23 mouse cellular contexts compared by ENCODE assay signal in the genomic region with DNA sequence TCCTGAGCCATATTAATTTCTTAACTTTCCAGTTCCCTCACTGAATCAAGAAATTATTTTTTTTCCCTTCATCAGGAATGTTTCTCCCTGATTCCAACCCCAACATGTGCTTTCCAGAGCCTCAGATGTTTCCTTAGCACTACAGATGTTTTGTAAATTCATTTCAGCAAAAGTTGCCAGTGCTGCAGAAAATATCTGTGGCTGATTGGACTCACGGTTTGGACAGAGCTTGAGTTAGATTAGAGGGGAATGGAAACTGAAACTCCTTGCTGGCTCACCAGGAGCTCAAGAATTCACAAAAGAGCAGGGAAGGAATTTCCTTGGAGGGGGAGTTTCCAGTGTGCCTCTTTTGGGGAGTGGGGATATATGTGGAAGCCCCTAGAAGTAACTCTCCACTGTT.
A peak's percentile ranks its signal among the peaks of the same experiment; 100 is the strongest.
DNase-seq lines count a peak whose midpoint lies in the region; ATAC-seq and TF ChIP-seq lines count a peak whose summit lies in the region.
"Had no signal": no experiment of that assay in that cellular context is flagged by ENCODE, and none has a peak within 500 bp of the region (broad histone marks: within the 10 kb centered on the region; RNA-seq: fewer than 3 reads in every experiment).

No protein-coding gene starts in this region.

- peaks cover 5% of the 10 kb centered on the region; the same call in 1 of the 2 replicates for H3K4me1 ChIP-seq in heart, embryonic 11.5 days (ENCODE audit: control insufficient read depth, insufficient read depth, low read length)
- no peaks in the 10 kb centered on the region for H3K4me1 ChIP-seq in kidney, embryonic 16.5 days (ENCODE audit: insufficient read depth, low read length)
- H3K4me1 ChIP-seq in lung, adult 2 months (ENCODE audit: control insufficient read depth, insufficient read depth, low read length): peaks cover 5% of the 10 kb centered on the region; the same call in 1 of the 2 replicates
- H3K4me1 ChIP-seq in neural tube, embryonic 15.5 days: peaks cover 7% of the 10 kb centered on the region; the same call in 1 of the 2 replicates
- H3K4me1 ChIP-seq: hindbrain, embryonic 15.5 days; liver, embryonic 13.5 days; lung, embryonic 15.5 days; megakaryocyte, embryonic 14.5 days had no signal

- no peaks in the 10 kb centered on the region for H3K27me3 ChIP-seq in heart, embryonic 11.5 days (ENCODE audit: control insufficient read depth, insufficient read depth, low read length)
- H3K27me3 ChIP-seq in kidney, embryonic 16.5 days (ENCODE audit: insufficient read depth, low read length): no peaks in the 10 kb centered on the region
- no peaks in the 10 kb centered on the region for H3K27me3 ChIP-seq in neural tube, embryonic 15.5 days (replicated peaks)
- H3K27me3 ChIP-seq: hindbrain, embryonic 15.5 days; limb, embryonic 12.5 days; liver, embryonic 13.5 days; lung, embryonic 15.5 days; midbrain, embryonic 13.5 days had no signal

- TF ChIP-seq POLR2A in lung, adult 2 months (IDR thresholded peaks at IDR 0.05; ENCODE audit: borderline replicate concordance, extremely low read depth, low read depth, low read length): no peak

- H3K9ac ChIP-seq in heart, embryonic 11.5 days (ENCODE audit: low read depth, low read length): no peak overlapping the region
- no peak overlapping the region for H3K9ac ChIP-seq in kidney, embryonic 16.5 days (replicated peaks; ENCODE audit: low read length)
- no peak overlapping the region for H3K9ac ChIP-seq in neural tube, embryonic 15.5 days (replicated peaks)
- H3K9ac ChIP-seq: hindbrain, embryonic 15.5 days; limb, embryonic 12.5 days; liver, embryonic 13.5 days; lung, embryonic 15.5 days; midbrain, embryonic 13.5 days had no signal

- H3K4me2 ChIP-seq in heart, embryonic 11.5 days: no peak overlapping the region
- H3K4me2 ChIP-seq in kidney, embryonic 16.5 days (replicated peaks; ENCODE audit: low read depth, low read length): no peak overlapping the region
- no peak overlapping the region for H3K4me2 ChIP-seq in neural tube, embryonic 15.5 days
- H3K4me2 ChIP-seq: hindbrain, embryonic 15.5 days; limb, embryonic 12.5 days; liver, embryonic 13.5 days; lung, embryonic 15.5 days; midbrain, embryonic 13.5 days had no signal

- H3K9me3 ChIP-seq in heart, embryonic 11.5 days (replicated peaks; ENCODE audit: control insufficient read depth, low read length): no peaks in the 10 kb centered on the region
- no peaks in the 10 kb centered on the region for H3K9me3 ChIP-seq in kidney, embryonic 16.5 days (ENCODE audit: low read length)
- H3K9me3 ChIP-seq in neural tube, embryonic 15.5 days (replicated peaks): no peaks in the 10 kb centered on the region
- H3K9me3 ChIP-seq: forebrain, embryonic 10.5 days; hindbrain, embryonic 15.5 days; limb, embryonic 12.5 days; liver, embryonic 13.5 days; lung, embryonic 15.5 days; megakaryocyte, embryonic 14.5 days; midbrain, embryonic 13.5 days had no signal

- H3K36me3 ChIP-seq in heart, embryonic 11.5 days (ENCODE audit: control insufficient read depth, insufficient read depth, low read length): no peaks in the 10 kb centered on the region
- H3K36me3 ChIP-seq in kidney, embryonic 16.5 days (ENCODE audit: insufficient read depth, low read length): no peaks in the 10 kb centered on the region
- H3K36me3 ChIP-seq in neural tube, embryonic 15.5 days: no peaks in the 10 kb centered on the region
- H3K36me3 ChIP-seq: forebrain, embryonic 10.5 days; hindbrain, embryonic 15.5 days; limb, embryonic 12.5 days; liver, embryonic 13.5 days; lung, embryonic 15.5 days; midbrain, embryonic 13.5 days had no signal

- peak; percentile 25 to 48 for DNase-seq in heart, adult 18-20 months
- DNase-seq in kidney, postnatal 25 days: no peak
- DNase-seq in lung, postnatal 36 days: peak; percentile 17
- no peak for DNase-seq in lung, adult 2 months
- no peak for DNase-seq in left cerebral cortex, postnatal 4 days
- DNase-seq: adrenal gland, postnatal 25 days; cerebellum, adult 9-10 months; kidney, postnatal 14 days; liver, embryonic 13.5 days; thymus, adult 2 months; thymus, postnatal 4 days had no signal

- WGBS in heart, embryonic 11.5 days (ENCODE audit: insufficient replicate concordance): 25% methylated on average over 1 of the region's 1 CpGs
- WGBS in kidney, embryonic 16.5 days: 27% methylated on average over 1 of the region's 1 CpGs
- WGBS in lung, adult 2 months: 29% methylated on average over 1 of the region's 1 CpGs
- WGBS in neural tube, embryonic 15.5 days: 58% methylated on average over 1 of the region's 1 CpGs

- TF ChIP-seq CTCF in lung, adult 2 months (IDR thresholded peaks at IDR 0.05; ENCODE audit: insufficient read depth, low read length): no peak

- intact Hi-C loops in left cerebral cortex, postnatal 4 days (cut with DNase I): no loop called here

- ATAC-seq in heart, embryonic 11.5 days (replicated peaks; ENCODE audit: insufficient number of reproducible peaks, low FRiP score, low TSS enrichment): no peak
- ATAC-seq in kidney, embryonic 16.5 days (ENCODE audit: low FRiP score, low TSS enrichment): no peak
- no peak for ATAC-seq in neural tube, embryonic 15.5 days (ENCODE audit: low FRiP score)
- ATAC-seq: intestine, embryonic 16.5 days; midbrain, embryonic 13.5 days had no signal

- no peak overlapping the region for H3K4me3 ChIP-seq in heart, embryonic 11.5 days (ENCODE audit: low read depth, low read length)
- H3K4me3 ChIP-seq in kidney, embryonic 16.5 days (ENCODE audit: low read length): no peak overlapping the region
- H3K4me3 ChIP-seq in lung, adult 2 months (replicated peaks; ENCODE audit: extremely low read depth, low read depth, low read length): no peak overlapping the region
- H3K4me3 ChIP-seq in neural tube, embryonic 15.5 days (replicated peaks): no peak overlapping the region
- H3K4me3 ChIP-seq: forebrain, embryonic 10.5 days; hindbrain, embryonic 15.5 days; layer of hippocampus, adult 2 months; limb, embryonic 12.5 days; liver, embryonic 13.5 days; lung, embryonic 15.5 days; megakaryocyte, embryonic 14.5 days; midbrain, embryonic 13.5 days had no signal

- H3K27ac ChIP-seq in heart, embryonic 11.5 days (ENCODE audit: low read depth, low read length): no peak overlapping the region
- 0 out of 2 replicates have a peak overlapping the region, but pooled peaks have one; percentile 14 for H3K27ac ChIP-seq in kidney, embryonic 16.5 days (ENCODE audit: low read length)
- no peak overlapping the region for H3K27ac ChIP-seq in neural tube, embryonic 15.5 days (replicated peaks)
- H3K27ac ChIP-seq: forebrain, embryonic 10.5 days; hindbrain, embryonic 15.5 days; layer of hippocampus, adult 2 months; limb, embryonic 12.5 days; liver, embryonic 13.5 days; lung, embryonic 15.5 days; midbrain, embryonic 13.5 days; stomach, postnatal 0 days had no signal

Comparison
In these comparisons a context has a peak if more than half of its experiments do, and no peak if none do; other contexts are left out.
1. DNase-seq: peak in heart, adult 18-20 months (2 of 2) and lung, postnatal 36 days (single experiment); none in kidney, postnatal 25 days (0 of 2), lung, adult 2 months (single experiment) and left cerebral cortex, postnatal 4 days (single experiment).